Mouse (Mus musculus) spleen, postnatal 36 days (tissue): Measurements from ENCODE around the gene Slc6a9.
A peak's percentile ranks its signal among the peaks of the same experiment; 100 is the strongest.

Experiments
- DNase-seq, 2 experiments: peaks; one replicate each; pipeline ENCODE4 v3.0.0; 2022; ENCODE audit warnings: low spot score in 2 of 2, mixed read lengths in 1 of 2

Slc6a9 gene

DNA sequence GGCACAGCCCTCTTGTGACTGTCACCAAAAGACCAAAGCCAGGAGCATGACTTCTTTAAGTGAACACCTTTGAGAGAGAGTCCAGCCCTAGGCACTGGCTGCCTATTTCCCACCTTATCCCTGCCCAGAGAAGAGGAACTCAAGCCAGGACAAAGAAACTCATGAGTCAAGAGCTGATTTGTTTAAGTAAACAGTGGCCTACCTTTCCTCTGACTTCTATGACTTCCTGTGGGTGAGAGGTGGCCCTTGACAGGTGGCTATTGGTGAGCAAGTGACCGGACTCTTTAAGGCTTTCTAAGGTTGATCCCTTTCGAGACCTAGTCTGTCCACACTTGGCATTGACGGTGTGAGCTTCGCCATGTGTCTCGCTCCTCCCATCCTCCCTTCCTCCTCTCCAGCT, 6.5 kb downstream of the Slc6a9 start:
- no peak for DNase-seq

DNA sequence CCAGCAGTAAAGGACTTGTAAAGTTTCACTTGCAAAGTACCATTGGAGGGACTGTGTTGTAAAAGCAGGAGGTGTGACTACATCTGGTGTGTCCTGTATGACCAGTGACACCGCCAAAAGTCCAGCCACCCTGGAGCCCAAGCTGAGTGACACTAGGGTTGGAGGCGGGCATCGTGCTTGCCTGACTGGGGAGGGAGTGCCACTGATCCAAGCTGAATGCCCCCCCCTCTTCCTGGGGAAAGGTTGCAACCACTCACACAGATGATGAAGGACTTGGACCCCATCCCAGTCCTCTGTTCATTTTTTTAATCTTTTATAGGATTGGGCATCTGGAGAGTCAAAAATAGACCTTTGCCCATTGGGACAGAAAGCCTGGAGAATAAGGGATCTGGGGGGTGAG, 7.3 kb downstream of the Slc6a9 start:
- no peak for DNase-seq

DNA sequence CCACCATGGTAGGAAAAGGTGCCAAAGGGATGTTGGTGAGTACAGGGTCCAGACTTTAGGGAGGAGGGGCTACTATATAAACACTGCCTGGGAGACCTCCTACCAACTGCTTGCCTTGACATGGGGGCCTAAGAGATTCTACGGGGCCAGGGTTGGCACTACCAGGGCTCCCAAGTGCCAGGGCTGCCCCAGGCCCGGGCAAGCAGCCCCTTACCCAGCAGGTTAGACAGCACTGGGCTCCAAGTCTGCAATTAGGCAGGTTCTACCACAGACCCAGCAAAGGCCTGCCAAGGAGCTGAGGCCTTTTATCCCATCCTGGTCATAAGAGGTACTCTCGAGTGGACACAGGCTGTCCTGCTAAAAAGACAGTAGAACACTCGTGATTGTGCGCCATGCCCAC, 8.8 kb downstream of the Slc6a9 start:
- DNase-seq, result no peak

DNA sequence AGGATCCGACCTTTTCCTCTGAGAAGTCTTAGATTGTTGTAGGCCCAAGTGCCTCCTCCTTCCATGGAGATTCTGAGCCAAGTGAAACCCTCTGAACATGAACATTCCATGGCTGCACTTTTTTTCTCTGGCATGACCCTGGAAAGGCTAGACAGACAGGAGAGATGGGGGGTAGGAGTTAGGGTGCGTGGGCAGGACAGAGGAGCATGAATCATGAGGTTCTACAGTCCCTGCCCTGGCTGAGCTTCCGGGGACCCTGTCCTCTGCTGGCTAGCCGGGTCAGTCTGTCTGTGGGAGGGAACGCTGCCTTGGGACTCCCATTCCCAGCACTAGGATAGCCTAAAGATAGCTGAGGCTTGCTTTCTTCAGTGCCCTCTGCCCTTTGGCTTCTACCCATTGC, 10.2 kb downstream of the Slc6a9 start:
- DNase-seq, result no peak

DNA sequence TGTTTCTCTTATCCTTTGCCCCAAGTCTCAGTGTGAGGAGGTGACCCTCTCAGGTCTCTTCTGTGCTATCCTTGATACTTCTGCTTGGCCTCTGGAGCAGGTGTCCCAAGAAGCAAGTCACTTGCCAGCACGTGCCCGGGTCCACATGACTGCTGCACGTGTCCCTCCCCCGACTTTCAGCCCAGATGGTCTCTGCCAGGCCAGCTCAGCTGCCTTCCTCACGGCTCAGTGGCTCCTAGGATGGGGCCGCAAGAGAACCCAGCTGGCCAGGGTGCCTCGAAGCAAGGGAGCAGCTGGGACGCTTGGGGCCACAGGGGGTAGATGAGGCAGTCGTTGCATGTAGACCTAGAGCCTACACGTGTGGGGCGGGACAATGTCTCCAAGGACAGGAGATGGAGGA, 11.0 kb downstream of the Slc6a9 start:
- DNase-seq, result no peak

DNA sequence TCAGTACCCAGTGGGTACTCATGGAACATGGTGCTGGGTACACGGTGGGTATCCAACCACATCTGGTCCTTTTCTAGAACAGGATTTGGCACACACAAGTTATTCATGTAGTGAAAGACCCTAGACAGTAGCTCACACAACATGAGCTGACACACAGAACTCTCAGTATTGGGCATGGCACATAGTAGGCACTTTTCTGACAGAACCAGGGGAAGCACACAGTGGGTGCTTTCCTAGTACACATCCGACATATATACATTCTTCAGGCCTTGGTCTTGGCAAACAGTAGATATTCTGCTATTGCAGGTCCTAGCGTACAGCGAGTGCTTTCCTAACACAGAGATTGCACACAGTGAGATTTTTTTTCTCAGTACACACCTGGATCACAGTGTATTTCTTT, 12.0 kb downstream of the Slc6a9 start:
- no peak for DNase-seq

DNA sequence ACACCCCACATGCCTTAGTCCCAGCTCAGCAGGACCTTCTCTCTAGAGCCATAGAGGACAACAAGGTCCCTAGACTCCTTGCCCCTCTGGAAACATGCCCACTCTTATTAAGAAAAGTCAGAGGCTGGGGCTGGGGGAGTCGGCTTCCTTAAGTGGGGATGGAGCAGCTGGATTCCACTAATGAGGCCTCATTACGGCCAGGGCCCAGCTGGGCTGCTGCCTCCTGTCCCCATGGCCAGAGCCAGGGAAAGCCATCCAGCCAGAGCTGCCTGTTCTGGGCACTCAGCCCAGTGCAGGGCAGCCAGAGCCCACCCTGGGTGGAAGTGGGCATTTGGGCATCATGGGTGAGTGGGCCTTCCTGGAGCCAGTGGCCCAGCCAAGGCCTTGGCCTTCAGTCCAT, 12.7 kb downstream of the Slc6a9 start:
- no peak for DNase-seq

DNA sequence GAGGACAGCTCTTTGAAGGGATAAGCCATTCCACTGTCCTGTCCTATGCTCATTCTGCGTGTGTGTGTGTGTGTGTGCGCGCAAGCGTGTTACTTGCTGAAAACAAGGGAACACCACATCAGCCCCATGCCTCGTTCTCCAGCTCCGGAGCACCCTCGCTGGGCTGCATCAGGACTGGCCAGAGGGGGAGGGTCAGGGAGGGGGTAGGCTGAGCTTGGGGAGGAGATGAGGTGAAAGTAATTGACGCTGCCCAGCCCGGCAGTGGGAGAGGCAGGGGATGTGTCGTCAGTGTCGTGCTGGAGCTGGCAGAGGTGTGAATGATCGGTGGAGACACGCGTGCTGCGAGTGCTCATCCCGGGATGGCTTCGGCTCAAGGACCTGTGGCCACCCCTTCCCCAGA, 14.8 kb downstream of the Slc6a9 start:
- DNase-seq, result no peak

DNA sequence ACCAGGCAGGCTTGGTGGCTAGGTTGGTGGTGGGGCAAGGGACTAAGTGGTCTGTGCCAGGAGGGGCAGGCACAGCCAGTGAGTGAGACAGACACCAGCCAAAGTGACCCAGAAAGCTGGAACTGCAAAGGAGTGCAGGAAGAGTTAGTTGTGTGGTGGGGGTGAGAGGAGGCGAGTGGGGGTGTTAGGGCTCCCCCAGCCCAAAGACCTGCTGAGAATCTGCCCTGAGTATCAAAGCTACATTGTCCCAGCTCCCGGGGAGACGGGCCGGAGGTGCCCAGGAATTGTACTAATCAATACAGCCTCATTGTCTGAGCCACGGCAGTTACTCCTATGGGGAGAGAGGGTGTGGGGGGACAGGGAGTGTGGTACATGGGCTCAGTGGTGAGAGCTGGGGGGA, 15.2 kb downstream of the Slc6a9 start:
- DNase-seq, result no peak

DNA sequence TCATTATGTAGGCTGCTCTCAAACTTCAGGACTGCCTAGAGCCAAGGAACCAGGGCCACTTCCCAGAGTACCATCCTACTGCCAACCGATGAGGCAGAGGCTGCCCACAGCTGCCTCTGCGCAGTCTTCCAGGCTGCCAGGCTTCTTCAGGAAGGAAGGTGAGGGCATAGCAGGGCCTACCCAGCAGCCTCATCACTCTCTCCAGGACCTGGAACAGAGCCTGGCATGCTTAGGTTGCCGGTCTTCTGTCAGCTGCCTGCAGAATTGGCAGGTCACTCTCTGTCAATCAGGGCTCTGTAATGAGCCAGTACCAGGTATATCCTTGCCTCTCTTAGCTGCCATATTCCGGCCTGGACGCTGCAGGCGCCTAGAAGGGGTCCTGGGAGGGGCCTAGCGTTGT, 15.9 kb downstream of the Slc6a9 start:
- DNase-seq, result no peak

DNA sequence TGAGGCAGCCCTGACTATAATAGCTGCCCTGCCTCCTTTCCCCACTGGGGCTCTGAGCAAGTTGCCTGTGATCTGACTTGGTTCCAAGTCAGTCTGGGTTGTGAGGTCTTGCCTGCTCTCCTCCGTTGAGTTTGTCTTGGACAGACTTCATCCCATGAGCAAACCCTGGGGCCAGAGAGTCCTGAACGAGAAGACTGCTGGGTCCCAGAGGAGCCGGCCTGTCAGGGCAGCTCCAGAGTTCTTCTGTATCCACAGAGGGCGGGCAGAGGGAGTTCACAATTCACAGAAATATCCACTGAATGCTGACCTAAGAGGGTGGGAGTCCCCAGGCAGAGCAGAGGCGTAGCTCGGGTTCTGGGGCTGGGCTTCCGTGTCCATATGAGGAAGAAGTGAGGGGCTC, 16.6 kb downstream of the Slc6a9 start:
- no peak for DNase-seq

DNA sequence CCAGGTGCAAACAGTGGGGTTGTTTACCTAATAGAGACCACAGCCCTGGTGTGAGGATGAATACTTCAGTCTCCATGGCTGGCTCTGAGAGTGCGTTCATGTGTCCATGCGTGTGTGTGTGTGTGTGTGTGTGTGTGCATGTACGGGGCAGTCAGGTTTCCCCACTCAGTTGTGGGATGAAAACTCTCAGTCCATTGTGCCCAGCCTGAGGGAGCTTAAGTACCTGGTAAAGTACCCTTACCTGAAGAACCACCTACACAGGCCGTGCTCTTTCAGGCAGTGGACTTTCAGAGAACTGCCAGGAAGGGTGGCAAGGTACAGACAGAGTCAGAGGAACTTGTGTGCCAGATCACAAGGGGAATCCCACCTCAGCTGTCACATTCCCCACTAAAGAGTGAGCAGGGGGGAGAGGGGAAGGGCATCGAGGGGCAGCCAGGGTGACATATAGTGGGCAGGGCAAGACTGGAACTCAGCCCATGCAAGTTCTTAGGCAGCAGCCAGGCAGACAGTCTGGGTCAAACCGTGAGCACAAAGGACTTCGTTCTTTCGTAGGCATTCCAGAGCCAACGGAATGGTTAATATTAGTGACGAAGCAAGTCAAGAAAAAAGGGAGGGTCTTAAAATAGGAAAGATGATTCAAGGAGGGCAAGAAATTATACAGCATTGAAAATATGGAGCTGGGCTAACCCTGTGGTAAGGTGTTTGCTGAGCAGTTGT, 18.0 kb downstream of the Slc6a9 start:
- DNase-seq, result no peak

DNA sequence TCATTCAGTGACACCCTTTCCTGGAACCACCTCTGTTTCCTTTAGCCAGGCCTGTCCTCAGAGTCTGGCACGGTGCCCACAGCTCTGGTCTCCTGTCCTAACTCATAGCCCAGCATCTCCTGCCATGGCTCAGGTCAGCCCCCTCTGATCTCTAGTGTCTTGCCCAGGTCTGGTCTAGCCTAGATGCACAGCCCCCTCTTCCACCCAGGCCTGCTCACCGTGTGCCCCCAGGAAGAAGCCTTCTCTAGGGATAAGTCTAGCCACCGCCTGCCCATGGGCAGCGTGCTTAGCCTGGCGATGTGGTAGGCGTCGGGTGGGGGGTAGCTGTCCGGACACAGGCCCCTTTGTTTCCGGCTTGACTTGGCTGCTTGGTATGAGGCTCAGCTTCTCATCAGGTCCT, 20.8 kb downstream of the Slc6a9 start:
- no peak for DNase-seq

DNA sequence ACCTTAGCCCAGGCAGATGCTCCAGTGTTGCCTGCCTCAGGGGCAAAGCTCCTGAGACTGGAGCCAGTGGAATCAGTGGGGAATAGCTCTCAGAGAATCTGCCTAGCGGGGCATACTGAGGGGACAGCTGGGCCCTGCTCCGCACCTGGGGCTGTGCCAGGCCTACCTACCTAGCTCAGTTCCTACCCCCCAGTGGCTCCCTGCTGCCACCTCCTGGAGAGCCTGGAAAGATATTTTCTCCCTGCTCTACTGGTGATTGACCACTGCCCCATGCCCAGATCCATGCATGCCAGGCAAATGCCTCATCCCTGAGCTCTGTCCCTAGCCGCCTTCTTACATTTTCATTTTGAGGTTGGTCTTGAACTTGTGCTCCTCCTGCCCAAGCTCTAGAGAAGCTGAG, 24.5 kb downstream of the Slc6a9 start:
- peak; percentile 32 to 43 for DNase-seq

DNA sequence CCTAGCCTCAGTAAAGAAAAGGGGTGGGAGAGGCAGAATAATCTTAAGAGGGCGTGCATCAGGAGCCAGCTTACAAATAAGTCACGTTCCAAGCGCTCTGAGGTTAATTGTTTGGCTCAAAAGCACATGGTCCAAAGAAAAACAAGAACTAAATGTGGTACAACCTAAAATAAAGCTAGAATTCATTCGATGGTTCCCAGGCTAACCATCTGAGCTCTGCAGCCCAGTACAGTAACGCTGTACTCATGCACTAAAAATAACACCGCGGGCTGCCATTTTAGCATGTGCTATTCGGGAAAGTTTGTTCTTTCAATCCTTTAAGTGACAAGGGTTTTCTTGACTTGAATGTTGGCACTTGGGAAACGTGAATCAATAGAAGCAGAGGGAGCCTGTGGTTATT, 26.3 kb downstream of the Slc6a9 start:
- no peak for DNase-seq

DNA sequence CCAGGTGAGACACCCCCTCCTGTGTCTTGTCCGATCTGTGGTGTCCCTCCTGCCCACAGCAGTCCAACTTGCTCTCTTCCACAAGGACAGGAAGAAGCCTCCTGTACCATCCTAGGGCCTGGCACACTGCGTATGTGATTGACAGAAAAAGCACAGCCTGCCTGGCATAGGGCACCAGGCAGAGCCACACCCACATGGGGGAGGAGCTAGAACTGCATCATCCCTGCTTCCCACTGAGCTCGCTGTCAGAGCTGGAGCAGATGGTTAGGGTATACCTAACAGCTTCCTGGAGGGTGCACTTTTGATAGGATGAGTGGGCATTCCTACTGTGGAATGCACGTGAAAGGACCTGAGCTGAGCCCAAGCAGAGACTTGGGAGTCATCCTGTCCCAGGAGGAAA, 28.5 kb downstream of the Slc6a9 start:
- DNase-seq, result peak in 1 of 2 experiments; percentile 21

DNA sequence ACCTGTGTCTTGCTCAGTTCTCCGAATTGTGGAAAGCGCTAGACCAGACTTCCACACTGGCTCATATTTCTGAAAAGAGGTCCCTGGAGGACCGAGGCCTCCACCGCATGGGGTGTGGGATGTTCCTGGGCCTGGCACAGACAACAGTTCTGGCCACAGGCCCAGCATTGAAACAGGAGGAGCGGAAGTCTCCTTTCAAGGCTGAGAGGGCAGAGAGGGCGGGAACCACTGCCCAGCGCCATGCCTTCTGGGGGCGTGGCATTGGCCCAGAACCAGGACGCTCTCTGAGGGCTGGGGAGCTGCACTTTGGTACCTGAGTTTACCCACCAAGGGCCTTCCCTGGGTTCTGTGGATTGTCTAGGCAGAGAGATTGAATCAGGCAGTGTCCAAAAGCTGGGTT, 31.8 kb downstream of the Slc6a9 start:
- DNase-seq, result peak; percentile 42 to 55

DNA sequence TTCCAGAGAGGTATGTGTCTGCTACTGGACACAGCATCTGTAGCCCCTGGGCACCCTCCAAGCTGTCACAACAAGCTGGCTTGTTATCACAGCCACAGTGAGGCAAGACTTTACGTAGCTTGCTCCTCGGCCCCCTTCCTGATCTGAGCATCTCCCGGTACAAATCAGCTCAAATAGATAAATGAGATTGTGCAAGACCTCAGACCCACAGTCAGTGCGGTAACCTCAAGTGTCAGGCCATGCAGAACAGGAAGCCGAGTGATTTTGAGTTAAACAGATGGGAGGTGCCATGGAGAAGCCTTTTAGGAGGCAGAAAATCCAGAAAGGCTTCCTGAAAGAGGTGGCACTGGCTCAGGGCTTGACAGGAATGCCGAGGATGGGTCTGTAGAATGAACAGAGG, 32.7 kb downstream of the Slc6a9 start:
- no peak for DNase-seq

DNA sequence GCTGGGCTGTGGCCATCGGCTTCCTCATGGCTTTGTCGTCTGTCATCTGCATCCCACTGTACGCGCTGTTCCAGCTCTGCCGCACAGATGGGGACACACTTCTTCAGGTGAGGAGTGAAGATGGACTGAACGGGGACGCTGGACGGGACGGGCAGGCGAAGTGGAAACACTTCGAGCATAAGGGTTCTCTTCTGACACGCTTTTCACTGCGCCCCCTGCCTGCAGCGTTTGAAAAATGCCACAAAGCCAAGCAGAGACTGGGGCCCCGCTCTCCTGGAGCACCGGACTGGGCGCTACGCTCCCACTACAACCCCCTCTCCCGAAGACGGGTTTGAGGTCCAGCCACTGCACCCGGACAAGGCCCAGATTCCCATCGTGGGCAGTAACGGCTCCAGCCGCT, 33.5 kb downstream of the Slc6a9 start:
- DNase-seq, result peak; percentile 15 to 45

DNA sequence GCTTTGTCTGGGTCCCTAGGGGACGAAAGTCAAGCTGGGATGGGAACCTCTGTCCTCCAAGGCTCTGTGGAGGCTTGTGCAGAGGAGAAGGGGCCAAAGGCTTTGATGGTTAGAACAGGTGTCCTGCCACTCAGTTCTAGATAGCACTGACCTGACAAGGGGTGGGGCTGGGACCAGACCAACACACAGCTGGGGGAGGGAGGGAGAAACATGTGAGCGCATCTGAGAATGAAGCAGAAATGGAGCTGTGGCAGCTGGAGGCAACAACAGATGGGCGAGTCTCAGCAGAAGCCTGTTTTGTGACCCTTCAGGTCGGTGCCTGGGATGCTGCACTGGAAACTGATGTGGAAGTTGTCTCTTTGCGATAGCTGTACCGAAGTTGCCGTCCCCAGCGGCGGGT, 35.0 kb downstream of the Slc6a9 start:
- no peak for DNase-seq

DNA sequence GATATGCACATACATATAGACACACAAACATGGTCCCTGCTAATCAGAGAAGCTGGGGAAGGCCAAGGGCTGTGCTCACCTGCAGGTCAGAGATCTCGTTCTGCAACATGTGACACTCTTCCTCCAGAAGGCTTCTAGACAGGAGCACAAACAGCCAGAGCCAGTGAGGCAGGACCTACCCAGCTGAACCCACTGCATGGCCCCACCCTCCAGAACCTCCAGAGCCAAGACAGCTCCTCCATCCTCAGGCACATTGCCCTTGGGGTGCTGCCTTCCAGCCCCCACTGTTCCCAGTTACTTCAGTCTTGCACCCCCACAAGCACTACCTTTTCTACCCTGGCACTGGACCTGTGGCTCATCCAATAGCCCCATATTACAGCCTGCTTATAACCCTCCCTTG, 36.1 kb downstream of the Slc6a9 start:
- no peak for DNase-seq

DNA sequence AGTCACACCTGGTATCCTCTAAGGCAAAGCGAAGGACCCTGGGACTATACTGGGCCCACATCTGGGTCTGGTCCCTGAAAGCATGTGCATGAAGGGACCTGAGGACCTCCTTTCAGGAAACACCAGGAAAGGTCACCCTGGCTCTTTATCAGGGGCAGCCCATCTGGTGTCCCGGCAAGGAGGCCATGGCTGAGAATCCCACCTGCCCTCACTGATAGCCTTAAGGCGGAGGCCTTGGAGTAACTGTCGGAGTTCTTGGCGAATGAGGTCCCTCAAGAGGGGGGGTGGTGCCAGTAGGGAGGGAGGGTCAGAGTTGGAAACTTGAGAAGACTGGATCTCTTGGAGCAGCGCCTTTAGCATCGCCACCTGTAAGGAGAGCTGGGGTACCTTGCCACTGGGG, 37.5 kb downstream of the Slc6a9 start:
- no peak for DNase-seq

DNA sequence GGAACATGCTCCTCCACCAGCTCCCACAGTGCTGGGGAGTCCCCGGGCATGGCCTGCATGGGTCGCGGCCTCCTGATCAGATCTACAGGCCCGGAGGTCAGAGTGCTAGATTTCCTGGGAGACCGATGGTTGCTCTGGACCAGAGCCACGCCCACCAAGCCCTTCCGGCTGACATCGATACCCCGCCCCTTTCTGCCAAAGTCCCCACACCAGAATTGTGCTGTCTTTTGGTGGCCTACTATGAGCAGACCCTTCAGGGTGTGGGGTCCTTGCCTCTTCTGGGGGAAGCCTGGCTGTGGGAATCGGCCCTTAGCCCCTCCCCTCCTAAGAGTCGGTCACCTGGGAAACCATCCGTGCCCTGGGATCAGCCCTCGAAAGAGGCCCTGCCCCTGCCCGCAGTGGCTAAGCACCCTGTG, 38.2 kb downstream of the Slc6a9 start, which contains the start of gene Ccdc24:
Ccdc24 (minus strand) TSS at position 87 of the 416 bp plus-strand sequence.
- no peak for DNase-seq

DNA sequence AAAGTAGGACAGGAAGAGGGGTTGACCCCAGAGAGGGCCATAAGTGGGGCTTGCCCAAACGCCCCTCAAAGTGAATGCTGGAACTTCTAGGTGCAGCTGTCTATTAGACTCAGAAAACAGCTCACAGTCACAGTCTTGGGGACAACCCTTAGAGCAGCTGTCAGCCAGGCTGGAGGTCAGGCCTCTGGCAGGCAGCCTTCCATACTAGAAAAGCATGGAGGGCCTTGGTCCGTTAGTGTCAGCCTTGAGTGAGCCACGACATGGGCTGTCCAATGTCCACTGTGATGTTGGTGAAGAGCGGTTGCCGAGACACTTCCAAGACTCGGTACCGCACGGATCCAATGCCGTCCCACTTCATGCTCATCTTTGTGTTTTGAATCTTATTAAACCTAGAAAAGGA, 39.3 kb downstream of the Slc6a9 start:
- no peak for DNase-seq
